Mouse (Mus musculus): ENCODE measurements around the gene Rapgef1. TPM values are rescaled to one million over a fixed set of nuclear protein-coding genes. Genes with fewer than 3 reads are reported as not detected.
"Not testable (repeated sequence)": the region's sequence is repeated elsewhere in the genome, so short reads cannot be mapped to it uniquely, and the experiment has no call there.

Gene Rapgef1
- total and polyA plus RNA-seq, 3 experiments = 24.3 to 43.3 (median 42.0) TPM

DNA sequence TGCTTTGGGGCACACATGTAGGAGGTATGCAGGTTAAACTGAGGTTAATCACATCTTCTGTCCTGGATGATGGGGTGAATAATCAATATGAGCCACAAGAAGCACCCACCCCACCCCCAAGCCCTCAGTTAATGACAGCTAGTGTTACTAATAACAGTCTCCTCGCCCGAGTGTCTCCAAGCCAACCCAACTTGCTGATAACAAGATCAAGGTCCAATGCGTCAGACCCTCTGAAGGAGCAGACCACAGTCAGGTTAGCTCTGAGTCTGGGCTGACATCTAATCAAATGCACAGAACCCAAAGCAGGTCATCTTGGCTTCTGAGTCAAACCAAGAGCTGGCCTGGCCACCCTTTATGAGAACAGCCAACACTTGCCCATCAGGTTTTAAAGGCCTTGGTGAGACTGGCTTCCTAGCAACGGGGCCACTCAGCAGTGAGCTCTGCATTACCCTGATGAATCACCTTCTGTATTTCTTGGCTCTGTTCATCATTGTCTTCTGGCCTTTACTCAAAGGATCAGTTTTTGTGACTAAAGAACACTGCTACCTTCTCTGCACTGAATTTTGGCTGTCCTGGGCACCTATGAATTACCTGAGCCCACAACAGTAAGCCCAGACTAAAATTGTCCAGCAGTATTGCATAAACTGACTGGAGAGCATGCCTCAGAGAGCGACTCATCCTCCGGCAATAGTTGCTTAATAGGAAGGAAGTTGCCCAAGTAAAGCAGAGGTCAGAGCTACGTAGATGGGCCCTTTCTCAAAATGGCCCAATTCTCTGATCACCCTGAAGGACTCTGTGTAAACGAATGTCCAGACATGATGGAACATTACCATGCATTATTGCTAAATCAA, 152.3 kb downstream of the Rapgef1 start:
- Histone ChIP-seq H3K4me1 (ENCODE audit: insufficient read depth, low read depth, low read length) (peaks cover 10% of the 10 kb centered on the region), H3K9me3 (replicated peaks) (no peaks in the 10 kb centered on the region), H3K36me3 (replicated peaks) (peaks cover 24% of the 10 kb centered on the region), H3K27me3 (ENCODE audit: insufficient read depth, low read length) (peaks cover 14% of the 10 kb centered on the region), H3K4me3 (ENCODE audit: low read depth, low read length) (no peak overlapping the region)
- TF ChIP-seq TAL1 (conservative IDR thresholded peaks at IDR 0.05; ENCODE audit: low read depth, low read length) = no peak
- TF ChIP-seq POLR2AphosphoS5 (IDR thresholded peaks at IDR 0.05; ENCODE audit: insufficient replicate concordance, low read depth, low read length) = no peak; the same call in 1 of the 2 replicates
- TF ChIP-seq GATA2 (IDR thresholded peaks at IDR 0.05; ENCODE audit: borderline replicate concordance, low read depth, low read length) = no peak
- no peak for TF ChIP-seq GATA1 (IDR thresholded peaks at IDR 0.05; ENCODE audit: borderline replicate concordance, low read length)
- no peak for TF ChIP-seq CTCF (IDR thresholded peaks at IDR 0.05; ENCODE audit: low read depth, low read length)
- DNase-seq (ENCODE audit: low spot score) = no peak
- ATAC-seq (ENCODE audit: extremely low read depth, insufficient number of reproducible peaks, low FRiP score, poor library complexity, severe bottlenecking) = no peak

GRCm38 (mm10) chr2:29773323-29773722, 153.8 kb downstream of the Rapgef1 start:
- Histone ChIP-seq H3K36me3 (replicated peaks) (peaks cover 39% of the 10 kb centered on the region), H3K4me3 (ENCODE audit: low read depth, low read length) (no peak overlapping the region), H3K9me3 (replicated peaks) (no peaks in the 10 kb centered on the region), H3K27me3 (ENCODE audit: insufficient read depth, low read length) (peaks cover under 1% of the 10 kb centered on the region; the same call in 1 of the 2 replicates), H3K4me1 (ENCODE audit: insufficient read depth, low read depth, low read length) (peaks cover 12% of the 10 kb centered on the region)
- no peak for DNase-seq (ENCODE audit: low spot score)
- no peak for ATAC-seq (ENCODE audit: extremely low read depth, insufficient number of reproducible peaks, low FRiP score, poor library complexity, severe bottlenecking)
- no peak for TF ChIP-seq GATA2 (IDR thresholded peaks at IDR 0.05; ENCODE audit: borderline replicate concordance, low read depth, low read length)
- no peak for TF ChIP-seq TAL1 (conservative IDR thresholded peaks at IDR 0.05; ENCODE audit: low read depth, low read length)
- TF ChIP-seq POLR2AphosphoS5 (IDR thresholded peaks at IDR 0.05; ENCODE audit: insufficient replicate concordance, low read depth, low read length) = no peak
- no peak for TF ChIP-seq CTCF (IDR thresholded peaks at IDR 0.05; ENCODE audit: low read depth, low read length)
- no peak for TF ChIP-seq GATA1 (IDR thresholded peaks at IDR 0.05; ENCODE audit: borderline replicate concordance, low read length)

DNA sequence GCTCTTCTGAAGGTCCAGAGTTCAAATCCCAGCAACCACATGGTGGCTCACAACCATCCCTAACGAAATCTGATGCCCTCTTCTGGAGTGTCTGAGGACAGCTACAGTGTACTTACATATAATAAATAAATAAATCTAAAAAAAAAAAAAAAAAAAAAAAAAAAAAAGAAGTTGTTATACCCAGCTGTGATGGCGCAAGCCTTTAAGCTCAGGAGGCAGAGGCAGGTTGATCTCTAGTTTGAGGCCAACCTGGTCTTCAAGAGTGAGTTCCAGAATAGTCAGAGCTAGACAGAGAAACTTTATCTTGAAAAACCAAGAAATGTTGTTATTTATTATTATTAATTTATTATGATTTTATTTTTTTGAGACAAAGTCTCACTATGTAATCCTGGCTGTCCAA, 161.7 kb downstream of the Rapgef1 start:
- ATAC-seq (ENCODE audit: extremely low read depth, insufficient number of reproducible peaks, low FRiP score, poor library complexity, severe bottlenecking); H3K27me3 ChIP-seq (ENCODE audit: insufficient read depth, low read length); DNase-seq (ENCODE audit: low spot score); H3K4me3 ChIP-seq (ENCODE audit: low read depth, low read length); H3K9me3 ChIP-seq (replicated peaks): not testable (repeated sequence)
- Histone ChIP-seq H3K4me1 (ENCODE audit: insufficient read depth, low read depth, low read length) (peaks cover 18% of the 10 kb centered on the region), H3K36me3 (replicated peaks) (peaks cover 97% of the 10 kb centered on the region)

GRCm38 (mm10) chr2:29784290-29784689, 164.8 kb downstream of the Rapgef1 start:
- no peaks in the 10 kb centered on the region for H3K27me3 ChIP-seq (ENCODE audit: insufficient read depth, low read length)
- no peaks in the 10 kb centered on the region; the same call in 1 of the 2 replicates for H3K9me3 ChIP-seq (replicated peaks)
- no peak overlapping the region for H3K4me3 ChIP-seq (ENCODE audit: low read depth, low read length)
- H3K4me1 ChIP-seq (ENCODE audit: insufficient read depth, low read depth, low read length) = peaks cover 27% of the 10 kb centered on the region
- TF ChIP-seq POLR2AphosphoS5 (IDR thresholded peaks at IDR 0.05; ENCODE audit: insufficient replicate concordance, low read depth, low read length) = no peak
- no peak for TF ChIP-seq GATA2 (IDR thresholded peaks at IDR 0.05; ENCODE audit: borderline replicate concordance, low read depth, low read length)
- no peak for TF ChIP-seq GATA1 (IDR thresholded peaks at IDR 0.05; ENCODE audit: borderline replicate concordance, low read length)
- TF ChIP-seq CTCF (IDR thresholded peaks at IDR 0.05; ENCODE audit: low read depth, low read length) = no peak
- no peak for TF ChIP-seq TAL1 (conservative IDR thresholded peaks at IDR 0.05; ENCODE audit: low read depth, low read length)
- ATAC-seq (ENCODE audit: extremely low read depth, insufficient number of reproducible peaks, low FRiP score, poor library complexity, severe bottlenecking) = no peak
- no peak for DNase-seq (ENCODE audit: low spot score)
- H3K36me3 ChIP-seq (replicated peaks) = peaks cover 73% of the 10 kb centered on the region

GRCm38 (mm10) chr2:29787104-29787917, 167.8 kb downstream of the Rapgef1 start, which contains the start of gene Coq4:
Coq4 (plus strand) TSS chr2:29787493.
- no peak for TF ChIP-seq POLR2AphosphoS5 (IDR thresholded peaks at IDR 0.05; ENCODE audit: insufficient replicate concordance, low read depth, low read length)
- H3K36me3 ChIP-seq (replicated peaks) = peaks cover 74% of the 10 kb centered on the region

DNA sequence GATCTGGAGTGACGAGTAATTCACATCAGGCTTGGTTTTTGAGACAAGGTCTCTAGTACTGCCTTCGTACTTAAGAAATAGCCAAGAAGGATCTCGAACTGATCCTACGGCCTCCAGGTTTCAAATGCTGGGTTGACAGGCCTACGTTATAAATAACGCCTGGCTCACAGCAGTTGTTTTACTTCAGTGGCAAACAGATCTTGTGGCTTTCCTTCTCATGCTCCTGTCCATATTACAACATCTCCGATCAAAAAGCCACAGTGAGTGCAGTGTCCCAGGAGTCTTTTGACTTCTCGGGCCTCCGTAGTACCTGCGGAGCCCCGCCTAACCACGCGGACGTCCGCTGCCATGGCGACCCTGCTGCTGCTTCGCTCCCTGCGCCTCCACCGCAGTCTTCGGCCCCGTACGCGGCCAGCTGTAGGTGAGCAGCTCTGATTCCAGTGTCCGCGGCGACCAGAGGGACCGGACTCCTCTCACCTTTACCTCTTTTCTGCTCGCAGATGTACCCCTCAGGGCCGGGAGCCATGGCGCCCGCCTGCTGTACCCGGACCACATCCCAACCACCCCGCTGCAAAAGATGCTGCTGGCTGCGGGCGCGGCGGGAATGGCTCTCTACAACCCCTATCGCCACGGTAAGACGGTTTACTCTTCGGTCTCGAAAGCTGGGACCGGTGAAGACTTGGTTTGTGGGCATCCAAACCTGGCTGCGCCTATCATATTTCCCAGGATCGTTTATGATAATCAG, 168.6 kb downstream of the Rapgef1 start, which contains the start of gene Trub2:
Gene Trub2 (minus strand): TSS at position 566 of the 745 bp plus-strand sequence.
- TF ChIP-seq POLR2AphosphoS5 (IDR thresholded peaks at IDR 0.05; ENCODE audit: insufficient replicate concordance, low read depth, low read length) (no peak), TAL1 (conservative IDR thresholded peaks at IDR 0.05; ENCODE audit: low read depth, low read length) (no peak), GATA2 (IDR thresholded peaks at IDR 0.05; ENCODE audit: borderline replicate concordance, low read depth, low read length) (no peak), CTCF (IDR thresholded peaks at IDR 0.05; ENCODE audit: low read depth, low read length) (no peak), GATA1 (IDR thresholded peaks at IDR 0.05; ENCODE audit: borderline replicate concordance, low read length) (no peak)
- no peaks in the 10 kb centered on the region for H3K9me3 ChIP-seq (replicated peaks)
- DNase-seq (ENCODE audit: low spot score) (peak; percentile 75), ATAC-seq (ENCODE audit: extremely low read depth, insufficient number of reproducible peaks, low FRiP score, poor library complexity, severe bottlenecking) (peak; percentile 47; the same call in 1 of the 2 replicates)
- peak within 1 kb of the TSS; percentile 88 for H3K4me3 ChIP-seq (ENCODE audit: low read depth, low read length)
- H3K36me3 ChIP-seq (replicated peaks) = peaks cover 74% of the 10 kb centered on the region
- H3K27me3 ChIP-seq (ENCODE audit: insufficient read depth, low read length) = no peaks in the 10 kb centered on the region
- H3K4me1 ChIP-seq (ENCODE audit: insufficient read depth, low read depth, low read length) = peaks cover 27% of the 10 kb centered on the region

More at GRCm38 (mm10) chr2:29787104-29787917, 167.8 kb downstream of the Rapgef1 start, which contains the start of gene Coq4:
- Histone ChIP-seq H3K9me3 (replicated peaks) (no peaks in the 10 kb centered on the region), H3K4me1 (ENCODE audit: insufficient read depth, low read depth, low read length) (peaks cover 24% of the 10 kb centered on the region), H3K4me3 (ENCODE audit: low read depth, low read length) (peak within 1 kb of the TSS; percentile 88), H3K27me3 (ENCODE audit: insufficient read depth, low read length) (no peaks in the 10 kb centered on the region)
- DNase-seq (ENCODE audit: low spot score) (peak; percentile 87), ATAC-seq (ENCODE audit: extremely low read depth, insufficient number of reproducible peaks, low FRiP score, poor library complexity, severe bottlenecking) (peak; percentile 75)

Data from G1E (cell line).